Mouse (Mus musculus) cerebellum, adult 2 months (tissue): ENCODE results near the gene Etl4. TPM values are rescaled to one million over a fixed set of nuclear protein-coding genes. Genes with fewer than 3 reads are reported as not detected.

Experiments used
- DNase-seq, 2 experiments: peaks; one replicate each; pipeline ENCODE4 v3.0.0; 2021
- H3K27ac ChIP-seq: fragments of 200-500 bp; 2 replicates; pipeline ENCODE4 v1.5.1; 2012; ENCODE audit warnings: low read length, control low read depth, inconsistent platforms; ENCODE audit not compliant: insufficient read depth
- H3K27me3 ChIP-seq: fragments of 200-500 bp; 2 replicates; pipeline ENCODE4 v1.6.1; 2012; ENCODE audit warnings: inconsistent platforms, mild to moderate bottlenecking, low read length, moderate library complexity; ENCODE audit not compliant: control insufficient read depth, insufficient read depth
- H3K4me1 ChIP-seq: fragments of 200-500 bp; 2 replicates; pipeline ENCODE4 v1.6.1; 2011; ENCODE audit warnings: low read length; ENCODE audit not compliant: control insufficient read depth, insufficient read depth
- H3K4me3 ChIP-seq: fragments of 200-500 bp; replicated peaks from 2 replicates; pipeline ENCODE3; 2011; ENCODE audit warnings: mild to moderate bottlenecking, low read depth, low read length, control low read depth; ENCODE audit not compliant: insufficient read depth
- CTCF ChIP-seq: fragments of 200-500 bp; IDR thresholded peaks from 2 replicates; pipeline ENCODE4 v1.5.1; 2011; ENCODE audit warnings: low read depth, mild to moderate bottlenecking, control low read depth, low read length, moderate library complexity, borderline replicate concordance; ENCODE audit not compliant: insufficient read depth
- POLR2A ChIP-seq: fragments of 200-500 bp; IDR thresholded peaks from 2 replicates; pipeline ENCODE4 v1.6.1; 2011; ENCODE audit warnings: low read length, control low read depth, borderline replicate concordance; ENCODE audit not compliant: insufficient read depth
- WGBS: fragments of 180-500 bp; shearing (Covaris S2); methylation state at CpG from one replicate; pipeline ENCODE4 v1.1.7; 2018; 5-methylcytosine and 5-hydroxymethylcytosine counted together
- polyA plus RNA-seq: library from polyadenylated mRNA; depleted of rRNA; stranded (reverse); fragments of >200 nt; gene quantifications from 2 replicates; pipeline ENCODE4 v1.2.3, GENCODE M21; 2012

Gene Etl4
- polyA plus RNA-seq, 1 experiment: 40.1 TPM

DNA sequence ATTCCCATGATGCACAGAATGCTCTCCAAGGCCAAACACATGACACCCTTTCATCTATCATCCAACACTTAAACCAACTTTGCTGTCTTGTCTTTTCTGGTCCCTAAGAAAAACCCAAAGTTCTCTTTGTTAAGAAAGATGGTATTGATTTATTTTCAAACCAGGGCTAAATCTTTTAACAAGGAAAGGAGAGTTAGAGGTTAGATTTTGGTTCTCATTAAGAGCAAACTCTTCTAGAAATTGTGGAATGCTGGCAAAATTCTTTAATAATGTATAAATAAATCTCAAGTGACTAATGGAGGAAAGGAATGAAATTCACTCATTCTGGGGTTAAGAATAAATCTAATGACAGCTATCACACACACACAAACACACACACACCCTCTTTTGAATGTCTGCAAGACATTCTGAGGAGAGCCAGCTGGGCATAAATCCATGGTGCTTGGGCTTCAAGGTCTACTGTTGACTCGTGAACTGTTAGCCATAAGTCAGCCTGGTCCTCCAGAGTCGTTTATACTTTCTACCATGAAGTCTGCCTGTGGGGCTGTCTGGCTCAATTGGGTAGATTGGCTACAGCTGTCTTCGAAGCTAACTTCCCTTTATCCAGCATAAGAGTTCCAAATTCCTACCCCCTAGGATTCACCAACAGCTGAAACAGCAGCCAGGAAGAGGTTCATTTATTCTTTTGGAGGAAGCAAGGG is 544.1 kb downstream of the Etl4 start:
- TF ChIP-seq CTCF: no peak
- TF ChIP-seq POLR2A: no peak
- H3K4me3 ChIP-seq: no peak overlapping the region
- DNase-seq: no peak
- no peaks in the 10 kb centered on the region for H3K27me3 ChIP-seq
- no peaks in the 10 kb centered on the region for H3K4me1 ChIP-seq
- WGBS: 60% methylated on average over 3 of the region's 3 CpGs
- H3K27ac ChIP-seq: no peak overlapping the region

DNA sequence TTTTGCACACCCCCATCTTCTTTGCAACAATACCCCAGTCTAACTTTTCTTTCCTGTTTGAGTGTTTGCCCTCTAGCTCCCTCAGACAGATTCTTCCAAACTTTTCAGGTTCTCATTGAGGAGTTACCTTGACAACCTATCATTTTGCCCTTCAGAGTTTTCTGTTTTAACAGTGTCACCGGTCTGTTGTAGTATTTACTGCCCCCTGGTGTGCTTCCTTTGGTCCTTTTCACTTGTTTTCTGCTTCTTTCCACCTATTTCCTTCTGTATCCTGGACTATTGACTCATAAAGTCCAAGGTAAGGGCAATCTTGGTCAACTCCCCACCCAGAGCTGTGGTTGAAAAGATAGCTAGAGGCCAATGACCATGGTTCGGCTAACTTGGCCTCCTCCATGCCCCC is 569.6 kb downstream of the Etl4 start:
- no peak for DNase-seq
- Histone ChIP-seq H3K4me1 (no peaks in the 10 kb centered on the region), H3K27me3 (no peaks in the 10 kb centered on the region), H3K27ac (no peak overlapping the region), H3K4me3 (no peak overlapping the region)
- TF ChIP-seq POLR2A: no peak
- TF ChIP-seq CTCF: no peak
- 84% methylated on average over 2 of the region's 2 CpGs for WGBS

DNA sequence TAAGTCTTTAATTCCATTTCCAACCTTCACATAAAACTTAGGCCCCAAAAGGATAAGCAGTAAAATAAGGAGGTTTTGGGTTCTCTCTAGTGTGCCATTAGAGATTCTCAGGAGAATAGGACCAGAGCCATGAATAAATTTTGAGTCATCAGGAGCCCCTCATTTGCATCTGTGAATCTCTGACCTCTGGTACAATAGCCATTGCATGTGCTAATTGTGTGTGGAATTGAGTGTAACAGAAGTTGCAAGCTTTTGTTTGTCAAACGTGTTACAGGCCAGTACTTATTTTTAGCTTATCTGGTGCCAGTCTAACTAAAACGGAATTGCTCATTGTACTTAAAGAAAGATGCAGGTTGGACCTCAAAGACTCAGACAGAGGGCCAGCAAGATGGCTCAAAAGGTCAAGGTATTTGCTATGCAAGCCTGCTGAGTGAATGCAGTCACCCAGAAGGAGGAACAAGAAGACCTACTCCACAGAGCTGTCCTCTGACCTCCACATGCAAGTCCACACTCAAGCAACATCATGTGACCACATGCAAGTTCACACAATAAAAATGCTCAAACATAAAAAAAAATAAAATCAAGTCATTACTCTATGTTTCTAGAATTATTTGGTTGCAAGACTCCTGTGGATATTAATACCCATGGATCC is 576.7 kb downstream of the Etl4 start:
- TF ChIP-seq POLR2A: no peak
- WGBS: 15% methylated on average over 2 of the region's 2 CpGs
- Histone ChIP-seq H3K27me3 (no peaks in the 10 kb centered on the region), H3K4me3 (no peak overlapping the region), H3K27ac (no peak overlapping the region), H3K4me1 (no peaks in the 10 kb centered on the region)
- DNase-seq: no peak

DNA sequence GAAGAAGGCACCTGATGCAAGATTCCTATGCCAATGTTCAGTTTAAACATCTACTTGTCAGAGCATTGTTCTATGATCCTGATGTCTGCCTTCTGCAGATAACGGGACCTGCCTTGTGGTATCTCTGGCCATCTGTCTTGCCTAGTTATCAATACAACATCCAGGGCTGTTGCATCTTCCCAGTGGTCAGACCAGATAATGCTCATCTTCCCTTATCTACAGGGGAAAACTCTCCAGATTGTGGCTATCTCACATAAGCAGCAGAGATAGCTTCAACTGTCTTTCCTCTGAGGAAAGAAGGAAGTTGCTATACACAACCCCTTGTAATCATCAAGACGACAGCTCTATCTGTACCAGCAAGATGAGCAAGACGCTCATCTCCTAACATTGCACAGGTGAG is 579.5 kb downstream of the Etl4 start:
- Histone ChIP-seq H3K27ac (no peak overlapping the region), H3K4me3 (no peak overlapping the region), H3K4me1 (no peaks in the 10 kb centered on the region), H3K27me3 (no peaks in the 10 kb centered on the region)
- no peak for TF ChIP-seq POLR2A
- no peak for TF ChIP-seq CTCF
- no peak for DNase-seq
- WGBS: 91% methylated on average over 3 of the region's 3 CpGs

DNA sequence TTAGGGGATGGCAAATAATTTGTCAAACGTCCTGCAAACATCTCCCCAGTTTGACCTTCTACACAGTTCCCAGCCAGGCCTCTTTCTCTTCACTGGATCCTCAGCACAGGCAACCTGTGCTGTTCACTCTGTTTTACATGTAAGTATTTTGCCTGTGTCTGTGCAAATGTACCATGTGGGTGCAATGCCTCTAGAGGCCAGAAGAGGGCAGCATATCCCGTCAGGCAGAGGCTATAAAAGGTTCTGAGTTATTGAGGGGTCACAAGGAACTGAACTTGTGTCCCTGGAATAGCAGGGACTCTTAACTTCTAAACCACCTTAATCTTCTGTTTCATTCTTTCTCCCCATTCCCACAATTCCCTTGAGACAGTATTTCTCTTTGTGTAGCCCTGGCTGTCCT is 582.5 kb downstream of the Etl4 start:
- Histone ChIP-seq H3K4me3 (no peak overlapping the region), H3K27ac (no peak overlapping the region), H3K27me3 (no peaks in the 10 kb centered on the region), H3K4me1 (no peaks in the 10 kb centered on the region)
- TF ChIP-seq POLR2A (no peak), CTCF (no peak)
- no peak for DNase-seq
- WGBS: 43% methylated on average over 2 of the region's 2 CpGs

DNA sequence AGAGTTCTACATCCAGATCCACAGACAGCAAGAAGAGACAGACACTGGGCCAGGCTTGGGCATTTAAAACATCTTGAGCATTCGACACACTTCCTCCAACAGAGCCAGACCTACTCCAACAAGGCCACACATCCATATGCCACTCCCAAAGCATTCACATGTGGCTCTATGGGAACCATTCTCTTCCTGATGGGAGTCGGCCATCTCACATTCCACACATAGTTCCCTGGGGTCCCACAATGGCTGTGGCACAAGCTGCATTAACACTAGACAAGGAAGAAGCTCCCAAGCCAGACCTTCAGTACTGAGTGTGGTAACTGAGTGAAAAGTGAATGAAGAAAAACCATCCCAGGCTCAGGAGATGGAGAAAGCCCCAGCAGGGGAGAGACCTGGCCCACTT is 584.2 kb downstream of the Etl4 start:
- Histone ChIP-seq H3K27ac (no peak overlapping the region), H3K4me3 (no peak overlapping the region), H3K27me3 (no peaks in the 10 kb centered on the region), H3K4me1 (no peaks in the 10 kb centered on the region)
- 65% methylated on average over 2 of the region's 2 CpGs for WGBS
- DNase-seq: no peak
- TF ChIP-seq POLR2A: no peak
- TF ChIP-seq CTCF: no peak

DNA sequence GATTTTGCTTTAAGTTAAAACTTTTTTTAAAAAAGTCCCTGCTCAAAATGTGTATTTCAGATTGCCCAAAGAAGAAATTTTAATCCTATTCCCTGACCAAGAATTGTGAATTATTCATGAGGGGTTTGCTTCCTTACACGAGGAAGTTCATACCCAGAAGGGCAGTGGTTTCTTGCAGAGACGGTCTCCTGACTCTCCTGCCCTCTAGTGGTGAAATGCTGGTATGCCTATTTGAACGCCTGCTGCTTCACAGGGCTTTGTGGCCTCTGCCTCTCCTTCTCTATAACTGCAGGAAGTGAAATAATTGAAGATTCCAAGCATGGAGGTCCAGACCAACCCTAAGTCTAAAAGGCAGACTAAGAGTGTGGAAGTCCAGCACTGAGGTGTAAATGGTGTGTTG is 585.1 kb downstream of the Etl4 start:
- H3K27ac ChIP-seq: no peak overlapping the region
- H3K27me3 ChIP-seq: no peaks in the 10 kb centered on the region
- DNase-seq: peak; percentile 41 to 47
- WGBS: 8% methylated on average over 3 of the region's 3 CpGs
- no peaks in the 10 kb centered on the region for H3K4me1 ChIP-seq
- TF ChIP-seq CTCF (peak; percentile 72), POLR2A (no peak)
- no peak overlapping the region for H3K4me3 ChIP-seq

DNA sequence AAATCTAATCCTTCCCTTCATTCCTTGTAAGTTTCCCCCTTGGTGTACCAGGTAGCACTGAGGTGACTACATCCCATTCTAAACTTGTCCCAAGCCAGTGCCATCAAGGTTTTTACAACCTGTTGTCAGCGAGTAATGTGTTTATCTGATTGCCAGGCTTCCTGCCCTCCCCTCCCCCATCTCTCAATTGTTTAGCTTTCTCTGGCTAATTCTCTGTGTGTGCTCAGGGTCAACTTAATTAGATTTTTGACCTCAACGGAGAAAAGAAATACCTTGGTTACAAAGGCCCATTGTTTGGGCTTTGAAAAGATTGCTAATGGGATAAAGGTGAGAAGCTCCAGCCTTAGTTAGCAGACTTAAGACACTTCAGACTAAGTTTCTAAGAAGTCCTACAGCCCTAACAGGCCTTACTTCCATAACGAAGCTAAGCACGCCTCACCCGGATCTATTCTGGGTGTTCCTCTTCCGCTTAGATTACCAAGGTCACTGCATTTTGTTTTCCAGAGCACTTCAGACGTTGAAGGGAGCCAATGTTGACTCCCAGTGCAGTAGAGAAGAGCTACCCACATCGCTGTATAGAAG is 586.7 kb downstream of the Etl4 start:
- DNase-seq: no peak
- WGBS: 48% methylated on average over 8 of the region's 8 CpGs
- Histone ChIP-seq H3K4me3 (no peak overlapping the region), H3K4me1 (no peaks in the 10 kb centered on the region), H3K27ac (no peak overlapping the region), H3K27me3 (no peaks in the 10 kb centered on the region)
- TF ChIP-seq POLR2A (no peak), CTCF (no peak)
